Comparison of ENCODE assay signal across 13 mouse cellular contexts in the genomic region with DNA sequence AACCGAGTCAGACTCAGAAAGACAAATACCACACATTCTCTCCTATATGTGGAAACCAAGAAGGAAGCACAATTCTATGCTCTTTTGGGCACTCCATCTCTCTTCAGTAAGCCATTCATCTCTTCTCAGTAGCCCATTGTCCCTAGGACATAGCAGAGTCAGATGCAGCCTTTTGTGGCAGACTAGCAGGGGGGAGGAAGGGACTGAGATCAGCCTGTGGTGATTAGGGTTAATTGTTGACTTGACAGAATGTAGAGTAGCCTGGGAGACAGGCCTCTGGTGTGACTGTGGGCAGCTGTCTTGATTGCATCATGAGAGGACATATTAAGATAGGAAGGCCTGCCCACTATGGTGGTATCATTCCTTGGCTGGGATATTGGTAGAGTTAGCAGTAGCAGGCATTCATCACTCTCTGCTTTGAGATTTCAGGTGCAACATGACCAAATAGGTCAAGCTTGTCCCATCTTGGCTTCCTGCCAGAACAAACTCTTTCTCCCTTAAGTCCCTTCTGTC.
"Had no signal": no experiment of that assay in that cellular context is flagged by ENCODE, and none has a peak within 500 bp of the region (broad histone marks: within the 10 kb centered on the region; RNA-seq: fewer than 3 reads in every experiment).

No protein-coding gene starts in this region.

- ATAC-seq: liver, embryonic 12.5 days; midbrain, embryonic 15.5 days had no signal

- H3K36me3 ChIP-seq: limb, embryonic 13.5 days; liver, embryonic 12.5 days; midbrain, embryonic 15.5 days; neural tube, embryonic 13.5 days had no signal

- DNase-seq: kidney, adult 9 months; kidney, postnatal 36 days; left cerebral cortex, postnatal 4 days; lung, embryonic 14.5 days; lung, postnatal 10 days; thymus, postnatal 4 days had no signal

- H3K4me2 ChIP-seq: limb, embryonic 13.5 days; liver, embryonic 12.5 days; lung, embryonic 14.5 days; midbrain, embryonic 11.5 days; midbrain, embryonic 15.5 days; neural tube, embryonic 13.5 days had no signal

- H3K4me3 ChIP-seq: layer of hippocampus, adult 2 months; limb, embryonic 13.5 days; liver, embryonic 12.5 days; megakaryocyte, embryonic 14.5 days; midbrain, embryonic 15.5 days; neural tube, embryonic 13.5 days had no signal

- H3K27me3 ChIP-seq: limb, embryonic 13.5 days; midbrain, embryonic 15.5 days; neural tube, embryonic 13.5 days had no signal
